Mouse (Mus musculus): ENCODE data around the gene Psen2. TPM values are rescaled to one million over a fixed set of nuclear protein-coding genes. Genes with fewer than 3 reads are reported as not detected.

Gene Psen2
- polyA plus RNA-seq, 1 experiment from 2014 or later: 7.7 TPM

GRCm38 (mm10) chr1:180210781-180211271 is 52.4 kb downstream of the Psen2 start:
- H3K36me3 ChIP-seq: no peaks in the 10 kb centered on the region
- H3K9ac ChIP-seq (replicated peaks): no peak overlapping the region
- H3K9me3 ChIP-seq: no peaks in the 10 kb centered on the region
- no peaks in the 10 kb centered on the region for H3K4me1 ChIP-seq
- ATAC-seq (ENCODE audit: low FRiP score, low read depth): no peak
- 83% methylated on average over 9 of the region's 9 CpGs for WGBS
- no peaks in the 10 kb centered on the region for H3K27me3 ChIP-seq
- H3K4me3 ChIP-seq: no peak overlapping the region
- H3K27ac ChIP-seq (replicated peaks): no peak overlapping the region
- no peak overlapping the region for H3K4me2 ChIP-seq (replicated peaks)

GRCm38 (mm10) chr1:180210031-180210432 is 53.2 kb downstream of the Psen2 start:
- no peak overlapping the region for H3K4me3 ChIP-seq
- H3K9ac ChIP-seq (replicated peaks): no peak overlapping the region
- H3K4me1 ChIP-seq: no peaks in the 10 kb centered on the region
- no peaks in the 10 kb centered on the region for H3K9me3 ChIP-seq
- WGBS: 74% methylated on average over 4 of the region's 4 CpGs
- ATAC-seq (ENCODE audit: low FRiP score, low read depth): no peak
- no peaks in the 10 kb centered on the region for H3K36me3 ChIP-seq
- no peaks in the 10 kb centered on the region for H3K27me3 ChIP-seq
- no peak overlapping the region for H3K4me2 ChIP-seq (replicated peaks)
- no peak overlapping the region for H3K27ac ChIP-seq (replicated peaks)

- no peak overlapping the region for H3K4me2 ChIP-seq (replicated peaks)
- WGBS: 82% methylated on average over 3 of the region's 3 CpGs
- H3K9me3 ChIP-seq: peaks cover 4% of the 10 kb centered on the region
- no peak for ATAC-seq (ENCODE audit: low FRiP score, low read depth)
- H3K4me1 ChIP-seq: no peaks in the 10 kb centered on the region
- no peaks in the 10 kb centered on the region for H3K36me3 ChIP-seq
- no peak overlapping the region for H3K27ac ChIP-seq (replicated peaks)
- H3K4me3 ChIP-seq: no peak overlapping the region
- no peak overlapping the region for H3K9ac ChIP-seq (replicated peaks)
- H3K27me3 ChIP-seq: no peaks in the 10 kb centered on the region
Measured at GRCm38 (mm10) chr1:180208370-180208769, 54.9 kb downstream of the Psen2 start.

- Histone ChIP-seq H3K9ac (replicated peaks) (no peak overlapping the region), H3K36me3 (no peaks in the 10 kb centered on the region), H3K4me1 (peaks cover 4% of the 10 kb centered on the region), H3K9me3 (peaks cover 4% of the 10 kb centered on the region), H3K27me3 (no peaks in the 10 kb centered on the region), H3K4me2 (replicated peaks) (no peak overlapping the region), H3K27ac (replicated peaks) (no peak overlapping the region), H3K4me3 (no peak overlapping the region)
- 68% methylated on average over 5 of the region's 5 CpGs for WGBS
- no peak for ATAC-seq (ENCODE audit: low FRiP score, low read depth)
Measured at GRCm38 (mm10) chr1:180200722-180201121, 62.5 kb downstream of the Psen2 start.

- Histone ChIP-seq H3K36me3 (no peaks in the 10 kb centered on the region), H3K4me1 (peaks cover 12% of the 10 kb centered on the region), H3K4me2 (replicated peaks) (no peak overlapping the region), H3K9ac (replicated peaks) (no peak overlapping the region), H3K27ac (replicated peaks) (no peak overlapping the region), H3K9me3 (peaks cover 4% of the 10 kb centered on the region), H3K27me3 (peaks cover 7% of the 10 kb centered on the region), H3K4me3 (no peak overlapping the region)
- WGBS: 70% methylated on average over 4 of the region's 4 CpGs
- no peak for ATAC-seq (ENCODE audit: low FRiP score, low read depth)
Measured at GRCm38 (mm10) chr1:180199715-180200050, 63.6 kb downstream of the Psen2 start.

GRCm38 (mm10) chr1:180198959-180199714 is 64.1 kb downstream of the Psen2 start, which contains the start of gene Coq8a:
TSS of gene Coq8a (minus strand) at chr1:180199602.
- Histone ChIP-seq H3K4me1 (peaks cover 12% of the 10 kb centered on the region), H3K36me3 (no peaks in the 10 kb centered on the region), H3K4me3 (no peak within 1 kb of the TSS), H3K9ac (replicated peaks) (no peak within 1 kb of the TSS), H3K27me3 (peaks cover 12% of the 10 kb centered on the region), H3K27ac (replicated peaks) (no peak within 1 kb of the TSS), H3K4me2 (replicated peaks) (no peak within 1 kb of the TSS), H3K9me3 (no peaks in the 10 kb centered on the region)
- no peak for ATAC-seq (ENCODE audit: low FRiP score, low read depth)
- WGBS: 72% methylated on average over 4 of the region's 4 CpGs

GRCm38 (mm10) chr1:180197956-180198355 is 65.3 kb downstream of the Psen2 start:
- WGBS: 87% methylated on average over 3 of the region's 3 CpGs
- H3K4me2 ChIP-seq (replicated peaks): no peak overlapping the region
- no peaks in the 10 kb centered on the region for H3K36me3 ChIP-seq
- no peak overlapping the region for H3K4me3 ChIP-seq
- ATAC-seq (ENCODE audit: low FRiP score, low read depth): no peak
- H3K27ac ChIP-seq (replicated peaks): no peak overlapping the region
- H3K9me3 ChIP-seq: no peaks in the 10 kb centered on the region
- H3K27me3 ChIP-seq: peaks cover 15% of the 10 kb centered on the region
- H3K9ac ChIP-seq (replicated peaks): no peak overlapping the region
- peaks cover 12% of the 10 kb centered on the region for H3K4me1 ChIP-seq

- Histone ChIP-seq H3K4me1 (peaks cover 12% of the 10 kb centered on the region), H3K9me3 (no peaks in the 10 kb centered on the region), H3K36me3 (no peaks in the 10 kb centered on the region), H3K27ac (replicated peaks) (no peak overlapping the region), H3K9ac (replicated peaks) (no peak overlapping the region), H3K27me3 (peaks cover 15% of the 10 kb centered on the region), H3K4me2 (replicated peaks) (peak overlapping the region; percentile 95), H3K4me3 (peak overlapping the region; percentile 56)
- 94% methylated on average over 9 of the region's 9 CpGs for WGBS
- ATAC-seq (ENCODE audit: low FRiP score, low read depth): no peak
Measured at GRCm38 (mm10) chr1:180196508-180196907, 66.7 kb downstream of the Psen2 start.

- Histone ChIP-seq H3K9ac (replicated peaks) (peak overlapping the region; percentile 32), H3K4me1 (peaks cover 12% of the 10 kb centered on the region), H3K36me3 (no peaks in the 10 kb centered on the region), H3K27ac (replicated peaks) (no peak overlapping the region), H3K9me3 (no peaks in the 10 kb centered on the region), H3K27me3 (peaks cover 15% of the 10 kb centered on the region), H3K4me3 (peak overlapping the region; percentile 56), H3K4me2 (replicated peaks) (peak overlapping the region; percentile 95)
- WGBS: 2% methylated on average over 57 of the region's 57 CpGs
- peak; percentile 100 for ATAC-seq (ENCODE audit: low FRiP score, low read depth)
Measured at GRCm38 (mm10) chr1:180195703-180196381, 67.4 kb downstream of the Psen2 start.

- Histone ChIP-seq H3K4me1 (peaks cover 12% of the 10 kb centered on the region), H3K27ac (replicated peaks) (no peak overlapping the region), H3K9ac (replicated peaks) (peak overlapping the region; percentile 32), H3K36me3 (no peaks in the 10 kb centered on the region), H3K4me2 (replicated peaks) (peak overlapping the region; percentile 95), H3K9me3 (no peaks in the 10 kb centered on the region), H3K4me3 (peak overlapping the region; percentile 56), H3K27me3 (peaks cover 15% of the 10 kb centered on the region)
- 31% methylated on average over 9 of the region's 9 CpGs for WGBS
- no peak for ATAC-seq (ENCODE audit: low FRiP score, low read depth)
Measured at GRCm38 (mm10) chr1:180194781-180195471, 68.3 kb downstream of the Psen2 start.

GRCm38 (mm10) chr1:180194048-180194447 is 69.2 kb downstream of the Psen2 start:
- ATAC-seq (ENCODE audit: low FRiP score, low read depth): no peak
- H3K4me1 ChIP-seq: peaks cover 12% of the 10 kb centered on the region
- no peak overlapping the region for H3K4me2 ChIP-seq (replicated peaks)
- no peaks in the 10 kb centered on the region for H3K36me3 ChIP-seq
- H3K27me3 ChIP-seq: peaks cover 15% of the 10 kb centered on the region
- WGBS: 88% methylated on average over 9 of the region's 9 CpGs
- 0 out of 2 replicates have a peak overlapping the region, but pooled peaks have one; percentile 15 for H3K9ac ChIP-seq (replicated peaks)
- H3K27ac ChIP-seq (replicated peaks): no peak overlapping the region
- no peak overlapping the region for H3K4me3 ChIP-seq
- no peaks in the 10 kb centered on the region for H3K9me3 ChIP-seq

GRCm38 (mm10) chr1:180193391-180193935 is 69.8 kb downstream of the Psen2 start:
- H3K9me3 ChIP-seq: no peaks in the 10 kb centered on the region
- H3K4me2 ChIP-seq (replicated peaks): no peak overlapping the region
- no peak for ATAC-seq (ENCODE audit: low FRiP score, low read depth)
- H3K36me3 ChIP-seq: no peaks in the 10 kb centered on the region
- no peak overlapping the region for H3K27ac ChIP-seq (replicated peaks)
- H3K4me3 ChIP-seq: no peak overlapping the region
- no peak overlapping the region for H3K9ac ChIP-seq (replicated peaks)
- WGBS: 86% methylated on average over 8 of the region's 8 CpGs
- peaks cover 12% of the 10 kb centered on the region for H3K4me1 ChIP-seq
- peaks cover 15% of the 10 kb centered on the region for H3K27me3 ChIP-seq

Data from midbrain, embryonic 12.5 days (tissue).